Mouse (Mus musculus): ENCODE data around the gene Hoxb9.

- no peak for TF ChIP-seq POLR2A (IDR thresholded peaks at IDR 0.05; ENCODE audit: low read depth, low read length)
- TF ChIP-seq CTCF (IDR thresholded peaks at IDR 0.05; ENCODE audit: borderline replicate concordance, insufficient read depth, low read length) = no peak
Observed at GRCm38 (mm10) chr11:96263636-96264389, 7.4 kb upstream of the Hoxb9 start.

Data from embryonic fibroblast, embryonic 13.5 days (primary cell).